Mouse (Mus musculus) heart, postnatal 0 days (tissue): Measurements from ENCODE around the gene RPS10-NUDT3.

Source experiments
- CTCF ChIP-seq: IDR thresholded peaks from 2 replicates; pipeline ENCODE4 v1.5.1; 2016; ENCODE audit warnings: antibody characterized with exemption, control low read depth, low read depth
- EP300 ChIP-seq: IDR thresholded peaks from 2 replicates; pipeline ENCODE4 v1.6.1; 2016; ENCODE audit warnings: antibody characterized with exemption, low read depth

DNA sequence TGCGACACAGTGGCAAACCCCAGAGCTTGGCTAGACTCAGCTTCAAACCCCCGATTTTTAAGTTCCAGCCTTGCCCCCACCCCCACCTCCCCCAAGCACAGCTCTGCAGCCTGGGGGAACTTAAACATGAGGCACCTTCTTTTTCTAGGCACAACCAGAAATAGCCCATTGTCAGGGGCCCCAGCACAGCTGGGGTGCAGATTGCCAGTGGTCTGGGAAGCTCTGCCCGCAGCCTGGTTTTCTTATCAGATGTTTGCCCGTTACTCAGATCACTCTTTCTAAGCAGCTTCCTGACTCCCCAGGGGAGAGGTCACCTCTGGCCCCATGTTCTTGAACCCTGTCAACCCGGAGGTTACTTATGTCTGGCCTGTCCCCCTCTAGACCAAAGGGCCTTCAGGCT lies 21.4 kb upstream of the RPS10-NUDT3 start:
- TF ChIP-seq CTCF = no peak
- no peak for TF ChIP-seq EP300
